Mouse (Mus musculus) T-helper 2 cell (primary cell): ENCODE results near the gene Grcc10.

ENCODE experiments used
- in situ Hi-C: fragments of 300-600 bp; cut with MboI, MseI; formaldehyde crosslinking; loops from one replicate; pipeline ENCODE4 v1.15.1; 2025; ENCODE audit warnings: high pct_unique_total_duplicates

Grcc10 gene

GRCm38 (mm10) chr6:124757351-124757880, 16.2 kb upstream of the Grcc10 start:
- in situ Hi-C loops = no loop called here

- in situ Hi-C loops = no loop called here
Measured at GRCm38 (mm10) chr6:124756652-124757350, 15.6 kb upstream of the Grcc10 start.

GRCm38 (mm10) chr6:124755831-124756595, 14.8 kb upstream of the Grcc10 start, which contains the start of the genes Gm45234 and Atn1:
Gene Gm45234, minus strand, starts transcription at chr6:124756021.
Gene Atn1, minus strand, starts transcription at chr6:124756524.
- in situ Hi-C loops = no loop called here

GRCm38 (mm10) chr6:124755306-124755705, 14.1 kb upstream of the Grcc10 start:
- in situ Hi-C loops = no loop called here

GRCm38 (mm10) chr6:124753861-124754260, 12.7 kb upstream of the Grcc10 start:
- in situ Hi-C loops = no loop called here

- in situ Hi-C loops = no loop called here
Measured at GRCm38 (mm10) chr6:124750405-124750804, 9.2 kb upstream of the Grcc10 start.

- in situ Hi-C loops = no loop called here
Measured at GRCm38 (mm10) chr6:124746654-124747632, 5.8 kb upstream of the Grcc10 start.

GRCm38 (mm10) chr6:124746296-124746605, 5.1 kb upstream of the Grcc10 start:
- in situ Hi-C loops = no loop called here

GRCm38 (mm10) chr6:124745490-124746295, 4.5 kb upstream of the Grcc10 start:
- in situ Hi-C loops = no loop called here

- in situ Hi-C loops = no loop called here
Measured at GRCm38 (mm10) chr6:124744755-124745321, 3.7 kb upstream of the Grcc10 start.

GRCm38 (mm10) chr6:124743647-124744046, 2.5 kb upstream of the Grcc10 start:
- in situ Hi-C loops = no loop called here

- in situ Hi-C loops = no loop called here
Measured at GRCm38 (mm10) chr6:124742839-124743514, 1.8 kb upstream of the Grcc10 start.

GRCm38 (mm10) chr6:124741842-124742241, 668 bp upstream of the Grcc10 start:
- in situ Hi-C loops = no loop called here

- in situ Hi-C loops = no loop called here
Measured at GRCm38 (mm10) chr6:124740211-124740887, 825 bp downstream of the Grcc10 start.

GRCm38 (mm10) chr6:124739231-124739796, 1.9 kb downstream of the Grcc10 start:
- in situ Hi-C loops = no loop called here

GRCm38 (mm10) chr6:124738511-124739023, 2.6 kb downstream of the Grcc10 start, which contains the start of gene Ptpn6:
Gene Ptpn6, minus strand, starts transcription at chr6:124738714.
- in situ Hi-C loops = no loop called here

- in situ Hi-C loops = no loop called here
Measured at GRCm38 (mm10) chr6:124737040-124737439, 4.1 kb downstream of the Grcc10 start.

GRCm38 (mm10) chr6:124734417-124734816, 6.8 kb downstream of the Grcc10 start:
- in situ Hi-C loops = no loop called here
